Mouse (Mus musculus): ENCODE data around the gene Cby3. TPM values are rescaled to one million over a fixed set of nuclear protein-coding genes. Genes with fewer than 3 reads are reported as not detected.
"Not testable (repeated sequence)": the region's sequence is repeated elsewhere in the genome, so short reads cannot be mapped to it uniquely, and the experiment has no call there.

The Cby3 gene
- total RNA-seq (2014; fragmentation: Nextera tagmentation), result 1.0 TPM in 1 of 2 replicates, not detected in the other
- total RNA-seq (2017), result not detected in 2 replicates

DNA sequence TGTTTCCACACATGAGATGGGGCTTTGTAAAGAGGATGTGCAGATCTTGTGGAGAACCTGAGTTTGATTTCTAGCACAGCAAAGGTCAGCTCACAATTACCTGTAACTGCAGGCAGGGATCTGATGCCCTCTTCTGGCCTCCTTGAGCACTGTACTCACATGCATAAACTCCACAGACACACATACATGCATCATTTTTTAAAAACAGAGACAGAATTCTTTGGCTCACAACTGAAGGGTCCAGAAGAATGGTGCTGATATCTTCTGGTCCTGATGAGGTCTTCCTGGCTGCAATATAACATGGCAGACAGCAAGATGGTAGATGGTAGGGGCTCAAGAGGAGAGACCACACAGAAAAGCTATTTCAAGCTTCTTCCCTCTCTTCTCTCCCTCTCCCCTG lies at the start of gene Cby3:
Cby3 (plus strand) TSS at position 301 of the 400 bp plus-strand sequence.
- ATAC-seq (replicated peaks; ENCODE audit: low FRiP score, low TSS enrichment, poor library complexity, severe bottlenecking), result no peak

- no peak for ATAC-seq (replicated peaks; ENCODE audit: low FRiP score, low TSS enrichment, poor library complexity, severe bottlenecking)
These were observed 41.5 kb upstream of the Cby3 start for GRCm38 (mm10) chr11:50312803-50313202.

GRCm38 (mm10) chr11:50319343-50319742 lies 34.9 kb upstream of the Cby3 start:
- not testable (repeated sequence) for ATAC-seq (replicated peaks; ENCODE audit: low FRiP score, low TSS enrichment, poor library complexity, severe bottlenecking)

- no peak for ATAC-seq (replicated peaks; ENCODE audit: low FRiP score, low TSS enrichment, poor library complexity, severe bottlenecking)
These were observed 33.0 kb upstream of the Cby3 start for GRCm38 (mm10) chr11:50321239-50321638.

- ATAC-seq (replicated peaks; ENCODE audit: low FRiP score, low TSS enrichment, poor library complexity, severe bottlenecking), result no peak
These were observed 31.9 kb upstream of the Cby3 start for GRCm38 (mm10) chr11:50322345-50322744.

GRCm38 (mm10) chr11:50323843-50324242 lies 30.4 kb upstream of the Cby3 start:
- ATAC-seq (replicated peaks; ENCODE audit: low FRiP score, low TSS enrichment, poor library complexity, severe bottlenecking), result peak; percentile 60

GRCm38 (mm10) chr11:50324751-50325471 lies 29.4 kb upstream of the Cby3 start:
- no peak for ATAC-seq (replicated peaks; ENCODE audit: low FRiP score, low TSS enrichment, poor library complexity, severe bottlenecking)

- ATAC-seq (replicated peaks; ENCODE audit: low FRiP score, low TSS enrichment, poor library complexity, severe bottlenecking), result peak; percentile 95
These were observed 28.6 kb upstream of the Cby3 start, which contains the start of gene Canx for GRCm38 (mm10) chr11:50325496-50326301. Gene Canx, minus strand, starts transcription at chr11:50325673.

GRCm38 (mm10) chr11:50326302-50326966 lies 27.8 kb upstream of the Cby3 start:
- ATAC-seq (replicated peaks; ENCODE audit: low FRiP score, low TSS enrichment, poor library complexity, severe bottlenecking), result no peak

GRCm38 (mm10) chr11:50328075-50328625 lies 26.1 kb upstream of the Cby3 start:
- no peak for ATAC-seq (replicated peaks; ENCODE audit: low FRiP score, low TSS enrichment, poor library complexity, severe bottlenecking)

- no peak for ATAC-seq (replicated peaks; ENCODE audit: low FRiP score, low TSS enrichment, poor library complexity, severe bottlenecking)
These were observed 24.9 kb upstream of the Cby3 start for GRCm38 (mm10) chr11:50329378-50329777.

GRCm38 (mm10) chr11:50333181-50333580 lies 21.1 kb upstream of the Cby3 start:
- ATAC-seq (replicated peaks; ENCODE audit: low FRiP score, low TSS enrichment, poor library complexity, severe bottlenecking), result no peak

DNA sequence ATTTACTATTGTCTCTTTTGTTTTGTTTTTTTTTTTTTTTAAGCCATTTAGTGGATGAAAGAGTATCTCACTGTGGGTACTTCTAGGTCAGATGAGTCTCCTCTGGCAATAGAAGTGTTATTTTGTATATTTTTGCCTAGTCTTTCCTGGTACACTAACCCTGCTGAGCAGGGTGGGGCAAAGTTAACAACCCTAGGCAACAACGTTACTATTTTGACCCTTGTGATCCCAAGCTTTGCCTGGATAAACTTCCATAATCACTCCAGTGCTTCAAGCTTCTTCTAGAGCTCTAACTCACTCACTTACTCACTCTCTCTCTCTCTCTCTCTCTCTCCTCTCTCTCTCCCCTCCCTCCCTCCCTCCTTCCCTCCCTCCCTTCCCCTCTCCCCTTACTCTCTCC lies 18.1 kb upstream of the Cby3 start:
- no peak for ATAC-seq (replicated peaks; ENCODE audit: low FRiP score, low TSS enrichment, poor library complexity, severe bottlenecking)

DNA sequence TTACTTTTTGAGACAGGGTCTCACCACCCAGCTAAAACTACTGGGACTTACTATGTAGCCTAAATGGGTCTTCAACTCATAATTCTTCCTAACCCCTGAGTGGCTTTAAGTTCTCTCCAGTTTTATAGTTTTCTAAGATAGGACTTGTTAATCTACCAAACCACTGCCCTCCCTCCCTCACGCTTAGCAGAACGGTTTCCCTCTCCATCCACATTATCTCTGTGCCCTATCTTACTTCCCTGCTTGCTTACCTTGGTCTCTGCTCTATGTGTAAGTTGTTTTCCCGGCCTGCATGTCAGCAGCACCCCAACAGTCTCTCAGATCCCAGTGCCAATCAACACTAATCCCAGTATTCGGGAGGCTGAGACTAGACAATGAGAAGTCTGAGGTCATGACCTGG lies 17.4 kb upstream of the Cby3 start:
- no peak for ATAC-seq (replicated peaks; ENCODE audit: low FRiP score, low TSS enrichment, poor library complexity, severe bottlenecking)

DNA sequence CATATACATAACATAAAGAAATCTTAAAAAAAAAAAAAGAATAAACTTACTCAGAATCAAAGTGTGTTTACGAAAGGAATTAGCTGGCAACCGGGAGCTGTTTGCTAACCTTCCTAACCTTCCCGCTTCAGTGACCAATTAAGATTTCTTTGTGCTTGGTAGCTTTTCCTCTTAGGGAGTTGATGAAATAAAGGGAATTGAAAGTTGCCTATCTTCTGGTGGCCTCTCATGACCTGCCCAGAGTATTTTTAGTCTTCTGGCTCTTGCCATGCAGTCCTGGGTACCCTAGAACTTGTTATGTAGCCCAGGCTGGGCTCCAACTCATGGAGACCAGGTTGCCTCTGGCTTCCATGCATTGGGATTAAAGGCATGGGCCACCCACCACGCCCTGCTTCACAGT lies 8.8 kb upstream of the Cby3 start:
- ATAC-seq (replicated peaks; ENCODE audit: low FRiP score, low TSS enrichment, poor library complexity, severe bottlenecking), result no peak

GRCm38 (mm10) chr11:50346256-50347032 lies 7.8 kb upstream of the Cby3 start:
- ATAC-seq (replicated peaks; ENCODE audit: low FRiP score, low TSS enrichment, poor library complexity, severe bottlenecking), result no peak

DNA sequence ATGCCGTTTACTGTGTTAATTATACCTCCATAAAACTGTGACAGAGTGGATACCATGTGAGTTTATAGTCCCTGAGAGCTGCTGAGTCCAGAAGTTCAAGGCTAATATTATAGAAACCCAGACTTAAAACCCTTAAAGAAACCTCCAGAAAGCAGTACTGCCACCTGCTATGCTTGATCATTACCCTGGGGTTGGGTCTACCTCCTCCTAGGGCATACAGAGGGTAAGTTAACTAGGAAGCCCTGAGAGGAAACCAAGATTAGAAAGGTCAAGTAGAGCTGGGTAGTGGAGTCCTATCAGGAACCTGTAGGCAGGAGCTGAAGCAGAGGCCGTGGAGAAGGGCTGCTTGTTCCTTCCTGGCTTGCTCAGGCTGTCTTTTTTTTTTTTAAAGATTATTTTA lies 2.1 kb upstream of the Cby3 start:
- no peak for ATAC-seq (replicated peaks; ENCODE audit: low FRiP score, low TSS enrichment, poor library complexity, severe bottlenecking)

DNA sequence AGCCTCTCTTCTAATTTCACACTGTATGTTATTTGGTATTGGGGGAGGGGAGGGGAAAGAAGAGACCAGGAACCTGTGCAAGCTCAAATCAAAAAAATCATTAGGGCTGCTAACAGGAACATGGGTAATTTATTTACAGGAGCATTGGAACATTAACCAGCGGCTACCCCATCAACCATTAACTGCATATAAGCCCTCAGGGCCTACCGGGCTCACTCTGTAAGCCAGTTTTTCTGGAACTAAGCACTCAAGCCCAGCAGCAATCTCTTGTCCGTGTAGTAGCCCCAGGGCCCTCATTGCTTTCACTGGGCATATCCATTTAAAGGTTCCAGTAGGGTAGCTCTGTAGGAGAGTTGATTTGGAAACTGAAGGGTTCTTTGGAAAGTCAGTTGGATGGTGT lies 589 bp downstream of the Cby3 start:
- ATAC-seq (replicated peaks; ENCODE audit: low FRiP score, low TSS enrichment, poor library complexity, severe bottlenecking), result no peak

DNA sequence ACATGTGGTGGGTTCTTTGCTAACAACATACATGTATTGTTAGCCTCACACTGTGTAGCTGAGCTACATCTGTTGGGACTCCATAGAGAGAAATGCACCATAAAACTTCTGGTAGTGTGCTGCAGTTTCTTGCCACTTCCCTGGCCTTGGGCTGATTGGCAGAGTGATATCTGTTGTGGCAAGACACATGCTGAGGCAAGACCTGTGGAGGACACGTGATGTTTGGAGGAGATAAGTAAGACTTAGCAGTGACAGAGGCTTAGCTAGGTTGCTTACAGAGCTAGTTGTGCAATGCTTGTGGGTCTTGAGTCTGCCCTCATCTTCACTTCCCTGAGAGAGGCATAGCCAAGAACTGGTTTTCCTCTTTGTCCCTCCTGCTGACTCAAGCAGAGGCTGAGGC lies 1.1 kb downstream of the Cby3 start:
- peak; percentile 53; the same call in 1 of the 2 replicates for ATAC-seq (replicated peaks; ENCODE audit: low FRiP score, low TSS enrichment, poor library complexity, severe bottlenecking)
